Comparison of ENCODE assay signal across 9 mouse cellular contexts in the genomic region with DNA sequence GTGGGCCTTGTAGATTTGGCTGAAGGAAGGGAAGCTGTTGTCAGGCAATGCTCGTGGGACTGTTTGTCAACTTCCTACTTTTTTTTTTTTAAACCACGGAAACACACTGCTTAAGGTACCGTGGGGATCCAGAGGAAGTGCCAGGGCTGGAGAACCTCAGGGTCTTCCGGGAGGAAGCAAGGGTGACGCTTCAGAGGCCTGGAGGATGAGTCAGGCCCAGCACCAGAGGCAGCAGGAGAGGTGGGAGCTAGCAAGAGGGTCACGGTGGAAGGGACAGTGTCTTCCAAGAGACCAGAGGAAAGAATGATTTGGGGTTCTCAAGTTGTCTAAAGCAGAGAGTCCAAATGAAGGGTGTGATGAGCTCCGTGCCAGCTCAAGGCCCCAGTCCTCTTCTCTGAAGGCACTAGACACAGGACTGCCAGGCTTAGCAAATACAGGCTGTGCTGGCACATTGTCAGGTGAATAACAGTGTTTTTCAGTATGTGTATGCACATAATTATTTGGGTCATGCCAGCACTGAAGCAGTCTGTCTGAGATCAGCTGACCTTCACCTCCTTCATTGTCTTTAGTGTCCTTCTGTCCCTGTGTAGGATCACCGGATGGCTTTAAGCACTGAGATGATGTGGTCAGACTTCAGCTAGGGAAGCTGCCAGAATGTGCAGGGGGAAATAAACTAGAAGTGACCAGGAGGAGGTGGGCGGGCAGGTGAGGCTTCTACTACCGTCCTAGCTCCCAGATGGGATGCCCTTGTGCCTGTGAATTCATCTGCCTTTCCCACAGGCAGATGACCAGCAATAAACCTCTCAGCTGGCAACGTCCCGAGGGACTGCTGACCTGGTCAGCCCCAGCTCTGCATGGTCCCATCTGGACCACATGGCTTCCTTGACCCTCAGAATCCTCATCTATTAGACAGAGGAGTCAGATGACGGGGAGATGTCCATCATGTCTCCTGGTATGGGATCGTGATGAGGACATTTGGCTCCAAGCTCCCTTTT. TPM values are rescaled to one million over a fixed set of nuclear protein-coding genes. Genes with fewer than 3 reads are reported as not detected.
DNase-seq lines count a peak whose midpoint lies in the region; ATAC-seq lines count a peak whose summit lies in the region.
"Had no signal": no experiment of that assay in that cellular context is flagged by ENCODE, and none has a peak within 500 bp of the region (broad histone marks: within the 10 kb centered on the region; RNA-seq: fewer than 3 reads in every experiment).

No protein-coding gene starts in this region.

- H3K36me3 ChIP-seq in forebrain, embryonic 13.5 days (ENCODE audit: poor library complexity, severe bottlenecking): no peaks in the 10 kb centered on the region
- H3K36me3 ChIP-seq in forebrain, embryonic 11.5 days (ENCODE audit: control insufficient read depth, insufficient read depth, low read length): no peaks in the 10 kb centered on the region
- H3K36me3 ChIP-seq in liver, embryonic 16.5 days (ENCODE audit: control insufficient read depth, insufficient read depth): no peaks in the 10 kb centered on the region

- WGBS in forebrain, embryonic 13.5 days: 79% methylated on average over 14 of the region's 14 CpGs
- WGBS in forebrain, embryonic 11.5 days: 74% methylated on average over 14 of the region's 14 CpGs
- 47% methylated on average over 14 of the region's 14 CpGs for WGBS in liver, embryonic 16.5 days (ENCODE audit: insufficient replicate concordance)

- no peaks in the 10 kb centered on the region for H3K9me3 ChIP-seq in forebrain, embryonic 13.5 days (replicated peaks)
- no peaks in the 10 kb centered on the region for H3K9me3 ChIP-seq in forebrain, embryonic 11.5 days (ENCODE audit: control insufficient read depth, low read length)
- H3K9me3 ChIP-seq in liver, embryonic 16.5 days (replicated peaks; ENCODE audit: control insufficient read depth, low read length): no peaks in the 10 kb centered on the region
- H3K9me3 ChIP-seq: megakaryocyte, embryonic 14.5 days had no signal

- intact Hi-C loops in left cerebral cortex, postnatal 25 days (cut with DNase I): no loop called here

- H3K9ac ChIP-seq in forebrain, embryonic 13.5 days: no peak overlapping the region
- H3K9ac ChIP-seq in forebrain, embryonic 11.5 days (ENCODE audit: low read length): no peak overlapping the region
- H3K9ac ChIP-seq in liver, embryonic 16.5 days (ENCODE audit: low read depth, low read length): no peak overlapping the region

- H3K4me1 ChIP-seq in forebrain, embryonic 13.5 days: peaks cover 38% of the 10 kb centered on the region
- peaks cover 13% of the 10 kb centered on the region for H3K4me1 ChIP-seq in forebrain, embryonic 11.5 days (replicated peaks; ENCODE audit: control insufficient read depth, insufficient read depth, low read length)
- no peaks in the 10 kb centered on the region; the same call in 1 of the 2 replicates for H3K4me1 ChIP-seq in liver, embryonic 16.5 days (ENCODE audit: control insufficient read depth, low read depth, low read length)

- no peak overlapping the region for H3K4me3 ChIP-seq in forebrain, embryonic 13.5 days
- no peak overlapping the region for H3K4me3 ChIP-seq in forebrain, embryonic 11.5 days (ENCODE audit: low read depth, low read length)
- H3K4me3 ChIP-seq in liver, embryonic 16.5 days (ENCODE audit: low read depth, low read length): no peak overlapping the region
- H3K4me3 ChIP-seq: megakaryocyte, embryonic 14.5 days had no signal

- H3K27me3 ChIP-seq in forebrain, embryonic 13.5 days: 0 out of 2 replicates have a peak, but pooled peaks cover 4% of the 10 kb centered on the region
- H3K27me3 ChIP-seq in forebrain, embryonic 11.5 days (ENCODE audit: control insufficient read depth, insufficient read depth, low read length): no peaks in the 10 kb centered on the region
- H3K27me3 ChIP-seq in liver, embryonic 16.5 days (ENCODE audit: control insufficient read depth, insufficient read depth, low read depth, low read length): no peaks in the 10 kb centered on the region; the same call in 1 of the 2 replicates

- 0 out of 2 replicates have a peak overlapping the region, but pooled peaks have one; percentile 38 for H3K4me2 ChIP-seq in forebrain, embryonic 13.5 days
- no peak overlapping the region for H3K4me2 ChIP-seq in forebrain, embryonic 11.5 days (ENCODE audit: low read depth, low read length, severe bottlenecking)
- no peak overlapping the region for H3K4me2 ChIP-seq in liver, embryonic 16.5 days (ENCODE audit: low read depth, low read length)

- peak overlapping the region; percentile 66; the same call in 1 of the 2 replicates for H3K27ac ChIP-seq in forebrain, embryonic 13.5 days
- H3K27ac ChIP-seq in forebrain, embryonic 11.5 days (ENCODE audit: low read depth, low read length): no peak overlapping the region; the same call in 1 of the 2 replicates
- H3K27ac ChIP-seq in liver, embryonic 16.5 days (ENCODE audit: low read length): peak overlapping the region; percentile 1; the same call in 1 of the 2 replicates

- DNase-seq in forebrain, embryonic 11.5 days (ENCODE audit: low spot score): no peak
- peak; percentile 24 for DNase-seq in 3134 (ENCODE audit: extremely low read depth, insufficient read length, low spot score)
- DNase-seq in cerebellum, adult 9-11 months: peak; percentile 55
- DNase-seq in natural killer cell, adult 2 months (ENCODE audit: low spot score in 2 of 2): no peak
- no peak for DNase-seq in left cerebral cortex, adult 11 months (ENCODE audit: low spot score)
- DNase-seq in left cerebral cortex, postnatal 25 days (ENCODE audit: low spot score in 2 of 2): no peak

- ATAC-seq in forebrain, embryonic 13.5 days: no peak
- no peak for ATAC-seq in forebrain, embryonic 11.5 days (replicated peaks; ENCODE audit: low FRiP score)
- peak; percentile 68 for ATAC-seq in liver, embryonic 16.5 days (ENCODE audit: low read depth)

RNA-seq across cellular contexts. Expression of a gene that starts 8.5 kb away (rescaled TPM):
- polyA plus RNA-seq in forebrain, embryonic 13.5 days (2015; fragmentation: Nextera tagmentation; extraction: Ambion mirVana): 470 and 500 TPM in 2 replicates
- 436 and 450 TPM in 2 replicates for polyA plus RNA-seq in forebrain, embryonic 11.5 days (2014; fragmentation: Nextera tagmentation; extraction: Ambion mirVana)
- polyA plus RNA-seq in liver, embryonic 16.5 days (2015; fragmentation: Nextera tagmentation; extraction: Ambion mirVana): 170 and 188 TPM in 2 replicates
- 1,000 to 10,000 TPM; 1,163 to 1,279 TPM for total RNA-seq in left cerebral cortex, postnatal 25 days (2021)

Comparison
In these comparisons a context has a peak if more than half of its experiments do, and no peak if none do; other contexts are left out.
1. DNase-seq: peak in 3134 (single experiment) and cerebellum, adult 9-11 months (single experiment); none in forebrain, embryonic 11.5 days (single experiment), natural killer cell, adult 2 months (0 of 2), left cerebral cortex, adult 11 months (single experiment) and left cerebral cortex, postnatal 25 days (0 of 2).